Mouse (Mus musculus) kidney, adult 18-20 months (tissue): ENCODE measurements around the gene Mgat1.

ENCODE experiments used
- DNase-seq: peaks from one replicate; pipeline ENCODE4 v3.0.0; 2021

Mgat1 gene

GRCm38 (mm10) chr11:49242944-49243626, 906 bp upstream of the Mgat1 start:
- DNase-seq: no peak

- DNase-seq: no peak
Observed at GRCm38 (mm10) chr11:49244595-49244930, 572 bp downstream of the Mgat1 start.

GRCm38 (mm10) chr11:49245176-49245575, 1.2 kb downstream of the Mgat1 start:
- DNase-seq: peak; percentile 77

- DNase-seq: no peak
Observed at GRCm38 (mm10) chr11:49245634-49246415, 1.8 kb downstream of the Mgat1 start.

- DNase-seq: no peak
Observed at GRCm38 (mm10) chr11:49246523-49246922, 2.5 kb downstream of the Mgat1 start.

- DNase-seq: no peak
Observed at GRCm38 (mm10) chr11:49247255-49247654, 3.3 kb downstream of the Mgat1 start.

GRCm38 (mm10) chr11:49248226-49248973, 4.4 kb downstream of the Mgat1 start:
- peak; percentile 65 for DNase-seq

- no peak for DNase-seq
Observed at GRCm38 (mm10) chr11:49248974-49249700, 5.1 kb downstream of the Mgat1 start.

GRCm38 (mm10) chr11:49249811-49250421, 5.9 kb downstream of the Mgat1 start:
- peak; percentile 37 for DNase-seq

GRCm38 (mm10) chr11:49250422-49251379, 6.7 kb downstream of the Mgat1 start:
- DNase-seq: peak; percentile 93

- DNase-seq: no peak
Observed at GRCm38 (mm10) chr11:49251380-49251761, 7.4 kb downstream of the Mgat1 start.

GRCm38 (mm10) chr11:49252048-49252447, 8.1 kb downstream of the Mgat1 start:
- DNase-seq: no peak

- DNase-seq: no peak
Observed at GRCm38 (mm10) chr11:49253035-49253434, 9.0 kb downstream of the Mgat1 start.

GRCm38 (mm10) chr11:49259296-49259695, 15.3 kb downstream of the Mgat1 start:
- DNase-seq: no peak

- no peak for DNase-seq
Observed at GRCm38 (mm10) chr11:49259829-49260228, 15.8 kb downstream of the Mgat1 start.

GRCm38 (mm10) chr11:49260598-49261312, 16.8 kb downstream of the Mgat1 start:
- DNase-seq: peak; percentile 87

GRCm38 (mm10) chr11:49261313-49261855, 17.4 kb downstream of the Mgat1 start:
- peak; percentile 73 for DNase-seq

- DNase-seq: no peak
Observed at GRCm38 (mm10) chr11:49262286-49262685, 18.3 kb downstream of the Mgat1 start.

GRCm38 (mm10) chr11:49263149-49263548, 19.2 kb downstream of the Mgat1 start:
- DNase-seq: peak; percentile 12

GRCm38 (mm10) chr11:49264081-49264480, 20.1 kb downstream of the Mgat1 start:
- DNase-seq: no peak
